In the genomic region with DNA sequence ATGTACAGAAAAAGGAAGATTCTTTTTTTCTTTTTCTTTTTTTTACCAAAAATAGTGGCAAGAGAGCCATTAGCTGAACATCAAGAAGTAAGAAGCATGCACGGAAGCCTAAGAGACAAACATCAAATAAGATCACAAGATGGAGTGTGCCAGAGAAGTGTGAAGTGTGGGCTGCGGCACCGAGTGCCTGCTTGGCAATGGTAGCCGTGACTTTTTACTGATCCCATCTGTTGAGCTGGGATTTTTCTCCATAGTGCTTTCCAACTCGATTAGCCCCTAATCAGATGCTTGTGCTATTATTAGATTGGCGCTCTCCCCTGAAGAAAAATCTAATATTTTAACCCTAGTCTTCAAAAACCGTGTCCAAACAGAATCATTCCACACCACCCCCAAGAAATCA, we compare ENCODE assay signal across 23 mouse cellular contexts.
DNase-seq lines count a peak whose midpoint lies in the region; ATAC-seq and TF ChIP-seq lines count a peak whose summit lies in the region.
"Had no signal": no experiment of that assay in that cellular context is flagged by ENCODE, and none has a peak within 500 bp of the region (broad histone marks: within the 10 kb centered on the region; RNA-seq: fewer than 3 reads in every experiment).

No protein-coding gene starts in this region.

- no peak for TF ChIP-seq CTCF in lung, embryonic 14.5 days (IDR thresholded peaks at IDR 0.05; ENCODE audit: low read depth)

- H3K9ac ChIP-seq in lung, embryonic 14.5 days = no peak overlapping the region
- H3K9ac ChIP-seq in forebrain, embryonic 16.5 days (replicated peaks; ENCODE audit: low read depth, low read length) = no peak overlapping the region
- H3K9ac ChIP-seq: hindbrain, embryonic 14.5 days; limb, embryonic 12.5 days; liver, embryonic 12.5 days; stomach, embryonic 15.5 days had no signal

- H3K4me1 ChIP-seq in lung, embryonic 14.5 days (ENCODE audit: insufficient read depth) = no peaks in the 10 kb centered on the region
- H3K4me1 ChIP-seq in forebrain, embryonic 16.5 days (replicated peaks; ENCODE audit: control insufficient read depth, insufficient read depth, low read length) = no peaks in the 10 kb centered on the region
- H3K4me1 ChIP-seq: liver, embryonic 12.5 days; midbrain, embryonic 10.5 days had no signal

- H3K4me2 ChIP-seq in lung, embryonic 14.5 days = no peak overlapping the region
- no peak overlapping the region for H3K4me2 ChIP-seq in forebrain, embryonic 16.5 days (ENCODE audit: low read length)
- H3K4me2 ChIP-seq: hindbrain, embryonic 14.5 days; limb, embryonic 12.5 days; liver, embryonic 12.5 days; stomach, embryonic 15.5 days had no signal

- no peak overlapping the region for H3K4me3 ChIP-seq in lung, embryonic 14.5 days (ENCODE audit: low read depth, low read length)
- H3K4me3 ChIP-seq in forebrain, embryonic 16.5 days (replicated peaks; ENCODE audit: low read length) = no peak overlapping the region
- H3K4me3 ChIP-seq: limb, embryonic 12.5 days; liver, embryonic 12.5 days; midbrain, embryonic 10.5 days; stomach, embryonic 15.5 days had no signal

- DNase-seq in frontal cortex, postnatal 10 days (ENCODE audit: low spot score in 2 of 2) = no peak
- DNase-seq in lung, embryonic 14.5 days = peak; percentile 17
- DNase-seq in lung, postnatal 36 days = no peak
- DNase-seq in right cerebral cortex, postnatal 36 days (ENCODE audit: low spot score in 2 of 2) = peak; percentile 7 to 30
- no peak for DNase-seq in adrenal gland, postnatal 4 days (ENCODE audit: low spot score in 2 of 2)
- DNase-seq: B cell, adult 2 months; cerebellum, adult 9-11 months; gastrocnemius, postnatal 14 days; heart, adult 18-20 months; heart, postnatal 36 days; kidney, adult 8-10 months; kidney, postnatal 25 days; lung, adult 2 months; lung, postnatal 4 days; retina, postnatal 1 day; thymus, adult 2 months had no signal

- H3K27ac ChIP-seq in lung, embryonic 14.5 days (ENCODE audit: low read depth) = no peak overlapping the region
- H3K27ac ChIP-seq in forebrain, embryonic 16.5 days (ENCODE audit: low read length) = no peak overlapping the region; the same call in 1 of the 2 replicates
- H3K27ac ChIP-seq: hindbrain, embryonic 14.5 days; limb, embryonic 12.5 days; liver, embryonic 12.5 days; midbrain, embryonic 10.5 days; stomach, embryonic 15.5 days had no signal

- ATAC-seq in frontal cortex, adult (ENCODE audit: low TSS enrichment) = peak; percentile 41; the same call in 1 of the 2 replicates
- no peak for ATAC-seq in lung, embryonic 14.5 days (ENCODE audit: insufficient read depth)
- peak; percentile 90 for ATAC-seq in forebrain, embryonic 16.5 days
- ATAC-seq: liver, embryonic 12.5 days had no signal

- H3K9me3 ChIP-seq in lung, embryonic 14.5 days (ENCODE audit: low read depth, low read length) = no peaks in the 10 kb centered on the region
- no peaks in the 10 kb centered on the region for H3K9me3 ChIP-seq in forebrain, embryonic 16.5 days (ENCODE audit: control insufficient read depth, low read length)
- H3K9me3 ChIP-seq: liver, embryonic 12.5 days; midbrain, embryonic 10.5 days; stomach, embryonic 15.5 days had no signal

- 65% methylated on average over 7 of the region's 7 CpGs for WGBS in lung, embryonic 14.5 days
- WGBS in forebrain, embryonic 16.5 days = 77% methylated on average over 7 of the region's 7 CpGs

- H3K36me3 ChIP-seq in lung, embryonic 14.5 days (ENCODE audit: insufficient read depth) = no peaks in the 10 kb centered on the region
- H3K36me3 ChIP-seq in forebrain, embryonic 16.5 days (ENCODE audit: control insufficient read depth, insufficient read depth) = no peaks in the 10 kb centered on the region
- H3K36me3 ChIP-seq: limb, embryonic 12.5 days; liver, embryonic 12.5 days; stomach, embryonic 15.5 days had no signal

- no peaks in the 10 kb centered on the region for H3K27me3 ChIP-seq in lung, embryonic 14.5 days (ENCODE audit: insufficient read depth, low read length)
- no peaks in the 10 kb centered on the region for H3K27me3 ChIP-seq in forebrain, embryonic 16.5 days (replicated peaks; ENCODE audit: control insufficient read depth, insufficient read depth, low read length)
- H3K27me3 ChIP-seq: limb, embryonic 12.5 days; liver, embryonic 12.5 days; stomach, embryonic 15.5 days had no signal

Comparison
In these comparisons a context has a peak if more than half of its experiments do, and no peak if none do; other contexts are left out.
1. DNase-seq: peak in lung, embryonic 14.5 days (single experiment) and right cerebral cortex, postnatal 36 days (2 of 2); none in frontal cortex, postnatal 10 days (0 of 2), lung, postnatal 36 days (single experiment) and adrenal gland, postnatal 4 days (0 of 2).